Mouse (Mus musculus) intestine, embryonic 15.5 days (tissue): ENCODE data around the gene Ankrd55. TPM values are rescaled to one million over a fixed set of nuclear protein-coding genes. Genes with fewer than 3 reads are reported as not detected.

Experiments used
- ATAC-seq: fragments of 200-750 bp; cut with Nextera tagmentation; 2 replicates; pipeline ENCODE4 v1.8.0; 2017; ENCODE audit warnings: moderate TSS enrichment, moderate library complexity
- H3K27ac ChIP-seq: fragments of 300-500 bp; sonication (generic); 2 replicates; pipeline ENCODE4 v1.5.1; 2015; ENCODE audit warnings: mild to moderate bottlenecking, inconsistent platforms
- H3K27me3 ChIP-seq: fragments of 300-500 bp; sonication (generic); replicated peaks from 2 replicates; pipeline ENCODE4 v1.6.1; 2015; ENCODE audit warnings: inconsistent platforms
- H3K36me3 ChIP-seq: fragments of 300-500 bp; sonication (generic); 2 replicates; pipeline ENCODE4 v1.6.1; 2015; ENCODE audit warnings: inconsistent platforms
- H3K4me1 ChIP-seq: fragments of 300-500 bp; sonication (generic); replicated peaks from 2 replicates; pipeline ENCODE4 v1.6.1; 2015; ENCODE audit warnings: inconsistent platforms
- H3K4me2 ChIP-seq: fragments of 300-500 bp; sonication (generic); replicated peaks from 2 replicates; pipeline ENCODE4 v1.6.1; 2015; ENCODE audit warnings: mild to moderate bottlenecking, inconsistent platforms
- H3K4me3 ChIP-seq: fragments of 300-500 bp; sonication (generic); replicated peaks from 2 replicates; pipeline ENCODE4 v1.5.1; 2015; ENCODE audit warnings: inconsistent platforms
- H3K9ac ChIP-seq: fragments of 300-500 bp; sonication (generic); 2 replicates; pipeline ENCODE4 v1.6.1; 2015; ENCODE audit warnings: inconsistent platforms
- H3K9me3 ChIP-seq: fragments of 300-500 bp; sonication (generic); 2 replicates; pipeline ENCODE4 v1.6.1; 2016; ENCODE audit warnings: inconsistent platforms
- WGBS: fragments of 180-500 bp; shearing (Covaris S2); methylation state at CpG from one replicate; pipeline ENCODE4 v1.1.7; 2015; 5-methylcytosine and 5-hydroxymethylcytosine counted together
- polyA plus RNA-seq: library from polyadenylated mRNA; unstranded; fragments of >200 nt; fragmentation: Nextera tagmentation; extraction: Ambion mirVana; gene quantifications from 2 replicates; pipeline ENCODE4 v1.2.1, GENCODE M21; 2015

Ankrd55 gene
- polyA plus RNA-seq, 1 experiment from 2014 or later = 0.21 TPM

DNA sequence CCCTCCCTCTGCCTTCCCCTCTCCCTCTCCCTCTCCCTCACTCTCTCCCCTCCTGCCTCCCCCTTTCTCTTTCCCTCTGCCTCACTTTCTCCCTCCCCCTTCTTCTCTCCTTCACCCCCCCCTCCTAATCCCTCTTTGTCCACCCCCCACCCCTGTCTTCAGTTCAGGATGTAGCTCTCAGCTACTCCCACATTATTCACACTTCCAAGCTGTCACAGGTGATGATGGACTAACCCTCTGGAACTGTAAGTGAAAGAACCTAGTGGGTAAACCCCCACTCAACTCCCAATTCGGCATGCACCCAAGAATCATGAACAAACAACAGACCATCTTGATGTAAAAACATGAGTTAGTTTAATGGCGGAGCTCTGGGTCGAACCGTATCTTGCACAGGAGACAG, 122.2 kb downstream of the Ankrd55 start:
- H3K9me3 ChIP-seq = no peaks in the 10 kb centered on the region
- no peaks in the 10 kb centered on the region for H3K36me3 ChIP-seq
- no peak overlapping the region for H3K27ac ChIP-seq
- no peak overlapping the region for H3K4me2 ChIP-seq
- H3K9ac ChIP-seq = no peak overlapping the region
- ATAC-seq = no peak
- H3K4me3 ChIP-seq = no peak overlapping the region
- no peaks in the 10 kb centered on the region for H3K27me3 ChIP-seq
- WGBS = 95% methylated on average over 4 of the region's 4 CpGs
- H3K4me1 ChIP-seq = no peaks in the 10 kb centered on the region

DNA sequence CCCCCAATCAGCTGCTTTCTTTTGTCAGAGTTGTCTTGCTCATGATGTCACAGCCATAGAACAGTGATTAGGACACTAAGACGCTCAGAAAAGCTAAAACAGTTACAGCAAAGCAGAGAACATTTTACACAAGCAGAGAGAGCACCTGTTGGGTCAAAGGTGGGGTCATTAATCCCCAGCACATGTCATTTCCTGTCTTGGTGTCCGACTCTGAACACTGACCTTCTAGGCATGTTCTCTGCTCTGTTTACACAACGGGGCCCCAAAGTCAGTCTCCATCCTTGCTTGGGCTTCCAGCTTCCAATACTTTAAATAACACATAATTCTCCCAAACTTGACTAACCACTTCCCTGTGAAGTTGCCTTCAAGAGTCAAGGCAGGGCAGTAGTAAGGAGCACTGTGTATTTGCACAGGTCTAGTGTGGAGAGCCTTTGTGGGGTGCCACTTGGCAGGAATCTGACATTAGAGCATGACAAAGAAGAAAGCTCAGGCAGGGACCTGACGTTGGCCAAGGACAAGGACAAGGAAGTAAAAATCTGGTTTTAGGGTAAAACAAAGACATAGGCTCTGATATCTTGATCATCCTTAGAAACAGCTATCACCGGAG, 123.1 kb downstream of the Ankrd55 start:
- Histone ChIP-seq H3K9ac (no peak overlapping the region), H3K9me3 (no peaks in the 10 kb centered on the region), H3K4me2 (no peak overlapping the region), H3K36me3 (no peaks in the 10 kb centered on the region), H3K4me3 (no peak overlapping the region), H3K27ac (no peak overlapping the region), H3K27me3 (no peaks in the 10 kb centered on the region), H3K4me1 (peaks cover under 1% of the 10 kb centered on the region; the same call in 1 of the 2 replicates)
- 49% methylated on average over 5 of the region's 5 CpGs for WGBS
- ATAC-seq = no peak

DNA sequence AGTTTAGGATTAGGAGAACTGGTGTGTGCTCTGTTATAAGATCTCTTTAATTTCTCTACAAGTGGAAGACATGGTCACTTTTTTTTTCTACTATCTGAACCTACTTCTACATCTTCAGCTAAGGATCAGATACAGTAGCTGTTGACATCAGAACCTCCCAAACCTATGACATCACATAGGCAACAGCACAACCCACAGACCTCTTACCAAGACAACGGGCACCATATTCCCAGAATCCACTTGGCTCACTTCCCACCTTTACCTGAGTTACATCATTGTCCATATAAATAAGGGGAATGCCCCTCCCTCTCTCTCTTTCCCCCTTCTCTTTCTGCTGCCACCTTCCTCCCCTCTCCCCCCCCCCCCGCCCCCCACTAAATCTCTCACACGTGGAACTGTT, 124.0 kb downstream of the Ankrd55 start:
- Histone ChIP-seq H3K4me2 (no peak overlapping the region), H3K4me1 (peaks cover 6% of the 10 kb centered on the region; the same call in 1 of the 2 replicates), H3K9me3 (no peaks in the 10 kb centered on the region), H3K36me3 (no peaks in the 10 kb centered on the region), H3K9ac (no peak overlapping the region), H3K27me3 (no peaks in the 10 kb centered on the region), H3K27ac (no peak overlapping the region), H3K4me3 (no peak overlapping the region)
- WGBS = 82% methylated on average over 3 of the region's 3 CpGs
- no peak for ATAC-seq

DNA sequence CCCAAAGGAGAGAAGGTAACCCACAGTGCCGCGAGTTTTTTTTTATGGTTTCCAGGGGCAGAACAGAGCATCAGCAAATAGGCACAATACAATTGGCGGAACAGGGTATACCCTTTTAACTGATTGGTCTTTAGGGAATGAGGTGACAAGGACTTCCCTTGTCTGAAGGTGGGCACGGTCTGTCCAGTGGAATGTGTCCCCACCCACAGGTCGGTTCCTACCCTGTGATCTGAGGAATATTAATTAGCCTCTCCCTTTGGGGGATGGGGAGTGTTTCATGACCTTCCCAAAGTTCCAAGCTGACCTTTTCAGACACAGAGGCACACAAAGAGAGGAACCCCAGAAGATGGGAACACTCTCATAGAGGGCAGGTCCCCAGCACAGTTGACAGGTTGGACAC, 124.6 kb downstream of the Ankrd55 start:
- WGBS = 85% methylated on average over 5 of the region's 5 CpGs
- H3K4me1 ChIP-seq = peaks cover 6% of the 10 kb centered on the region; the same call in 1 of the 2 replicates
- H3K27me3 ChIP-seq = no peaks in the 10 kb centered on the region
- no peak for ATAC-seq
- no peak overlapping the region for H3K4me2 ChIP-seq
- no peak overlapping the region for H3K4me3 ChIP-seq
- H3K9ac ChIP-seq = no peak overlapping the region
- no peak overlapping the region for H3K27ac ChIP-seq
- no peaks in the 10 kb centered on the region for H3K9me3 ChIP-seq
- H3K36me3 ChIP-seq = no peaks in the 10 kb centered on the region

DNA sequence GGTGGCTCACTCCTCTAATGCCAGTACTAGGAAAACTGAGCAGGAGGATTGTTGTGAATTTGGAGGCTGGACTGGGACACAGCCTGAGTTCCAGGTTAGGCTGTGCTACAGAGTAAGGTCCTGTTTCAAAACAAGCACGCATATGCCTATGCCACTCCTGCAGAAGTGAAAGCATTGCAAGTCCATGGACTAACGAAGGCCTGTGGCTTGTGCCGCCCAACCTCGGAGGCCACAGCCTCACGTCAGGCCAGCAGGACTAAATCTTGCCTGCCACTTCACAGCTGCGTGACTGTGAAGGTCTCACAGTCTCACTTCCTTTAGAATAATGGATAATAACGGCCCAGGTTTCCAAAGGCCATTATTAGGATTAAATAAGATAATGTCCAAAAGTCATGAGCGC, 125.4 kb downstream of the Ankrd55 start:
- Histone ChIP-seq H3K9me3 (no peaks in the 10 kb centered on the region), H3K27me3 (no peaks in the 10 kb centered on the region), H3K27ac (no peak overlapping the region), H3K36me3 (no peaks in the 10 kb centered on the region), H3K9ac (no peak overlapping the region), H3K4me1 (peaks cover 6% of the 10 kb centered on the region; the same call in 1 of the 2 replicates), H3K4me3 (no peak overlapping the region), H3K4me2 (no peak overlapping the region)
- 87% methylated on average over 8 of the region's 8 CpGs for WGBS
- ATAC-seq = no peak

DNA sequence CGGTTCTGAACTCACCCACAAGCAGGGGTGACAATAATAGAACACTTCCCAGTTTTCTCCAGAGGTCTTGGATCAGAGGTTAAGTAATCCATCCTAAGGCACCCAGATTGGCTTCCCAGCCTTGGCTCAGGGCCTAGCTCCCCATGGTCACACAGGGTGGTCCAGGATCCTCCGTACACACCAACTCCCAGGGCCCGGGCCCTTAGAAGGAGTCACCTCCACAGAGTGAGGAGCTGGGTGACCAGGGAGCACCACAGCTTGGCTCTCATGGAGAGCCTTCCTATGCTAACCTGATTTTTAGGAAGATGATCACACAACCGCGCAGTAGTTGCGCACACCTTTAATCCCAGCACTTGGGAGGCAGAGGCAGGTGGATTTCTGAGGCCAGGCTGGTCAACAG, 127.6 kb downstream of the Ankrd55 start:
- ATAC-seq = no peak
- no peak overlapping the region for H3K4me2 ChIP-seq
- peaks cover 6% of the 10 kb centered on the region; the same call in 1 of the 2 replicates for H3K4me1 ChIP-seq
- no peak overlapping the region for H3K27ac ChIP-seq
- 81% methylated on average over 6 of the region's 6 CpGs for WGBS
- H3K9me3 ChIP-seq = no peaks in the 10 kb centered on the region
- no peak overlapping the region for H3K9ac ChIP-seq
- no peak overlapping the region for H3K4me3 ChIP-seq
- H3K36me3 ChIP-seq = no peaks in the 10 kb centered on the region
- H3K27me3 ChIP-seq = no peaks in the 10 kb centered on the region

DNA sequence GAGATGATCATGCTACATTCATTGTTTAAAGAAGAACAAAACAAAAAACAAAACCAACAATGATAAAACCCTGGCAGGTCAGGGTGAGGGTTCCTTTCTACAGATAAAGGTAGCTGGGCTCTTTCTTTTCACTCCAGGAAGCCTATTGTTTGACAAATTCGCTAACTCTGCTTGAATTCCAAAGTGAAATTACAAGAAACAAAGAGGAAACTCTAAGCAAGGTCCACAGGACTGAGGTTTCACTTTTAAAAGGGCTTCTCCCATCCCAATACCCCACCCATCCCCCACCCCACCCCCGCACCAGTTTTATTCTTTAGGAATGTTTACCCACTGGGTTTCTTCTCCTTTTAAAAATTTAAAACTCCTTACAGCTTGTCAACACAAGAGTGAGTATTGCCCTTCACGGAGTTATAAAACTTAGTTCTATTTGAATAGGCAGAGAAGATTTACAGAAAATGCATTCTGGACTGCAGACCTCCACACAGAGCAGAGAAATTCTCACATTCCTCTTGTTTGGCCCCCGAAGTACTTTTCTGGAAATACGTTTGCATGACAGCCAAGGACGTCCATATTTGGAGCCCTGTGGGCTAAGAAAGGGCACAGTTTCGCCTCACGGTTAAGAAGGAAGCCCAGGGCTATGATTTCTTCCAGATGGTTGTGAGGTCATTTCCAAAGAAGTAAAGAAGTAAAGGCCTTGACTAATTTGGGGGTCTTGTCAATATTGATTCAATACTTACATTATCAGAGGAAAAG, 128.3 kb downstream of the Ankrd55 start:
- H3K27ac ChIP-seq = 0 out of 2 replicates have a peak overlapping the region, but pooled peaks have one; percentile 1
- no peaks in the 10 kb centered on the region for H3K36me3 ChIP-seq
- H3K9ac ChIP-seq = no peak overlapping the region
- peak overlapping the region; percentile 28; the same call in 1 of the 2 replicates for H3K4me2 ChIP-seq
- ATAC-seq = no peak; the same call in 1 of the 2 replicates
- no peaks in the 10 kb centered on the region for H3K9me3 ChIP-seq
- WGBS = 12% methylated on average over 8 of the region's 8 CpGs
- H3K27me3 ChIP-seq = no peaks in the 10 kb centered on the region
- no peak overlapping the region for H3K4me3 ChIP-seq
- H3K4me1 ChIP-seq = peaks cover 6% of the 10 kb centered on the region; the same call in 1 of the 2 replicates

DNA sequence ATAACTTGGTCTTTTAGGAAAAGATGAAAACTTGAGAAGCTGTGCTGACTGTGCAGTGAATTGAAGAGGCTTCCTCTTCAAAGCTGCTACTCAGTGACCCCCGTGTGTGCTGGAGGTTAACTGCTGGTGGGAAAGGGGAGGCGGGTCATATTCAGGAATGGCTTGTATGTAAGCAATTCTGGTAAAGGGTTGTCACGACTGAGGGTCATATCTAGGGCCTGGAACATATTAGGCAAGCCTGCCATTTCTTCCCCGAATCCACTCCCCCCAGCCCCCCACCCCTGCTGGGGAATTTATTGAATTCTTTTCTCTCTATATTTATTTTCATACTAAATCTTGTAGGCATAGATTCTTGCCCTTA, 128.9 kb downstream of the Ankrd55 start:
- ATAC-seq = no peak
- Histone ChIP-seq H3K9me3 (no peaks in the 10 kb centered on the region), H3K27ac (no peak overlapping the region), H3K4me1 (peaks cover 6% of the 10 kb centered on the region; the same call in 1 of the 2 replicates), H3K36me3 (no peaks in the 10 kb centered on the region), H3K4me2 (no peak overlapping the region), H3K9ac (no peak overlapping the region), H3K4me3 (no peak overlapping the region), H3K27me3 (no peaks in the 10 kb centered on the region)
- 17% methylated on average over 4 of the region's 4 CpGs for WGBS

DNA sequence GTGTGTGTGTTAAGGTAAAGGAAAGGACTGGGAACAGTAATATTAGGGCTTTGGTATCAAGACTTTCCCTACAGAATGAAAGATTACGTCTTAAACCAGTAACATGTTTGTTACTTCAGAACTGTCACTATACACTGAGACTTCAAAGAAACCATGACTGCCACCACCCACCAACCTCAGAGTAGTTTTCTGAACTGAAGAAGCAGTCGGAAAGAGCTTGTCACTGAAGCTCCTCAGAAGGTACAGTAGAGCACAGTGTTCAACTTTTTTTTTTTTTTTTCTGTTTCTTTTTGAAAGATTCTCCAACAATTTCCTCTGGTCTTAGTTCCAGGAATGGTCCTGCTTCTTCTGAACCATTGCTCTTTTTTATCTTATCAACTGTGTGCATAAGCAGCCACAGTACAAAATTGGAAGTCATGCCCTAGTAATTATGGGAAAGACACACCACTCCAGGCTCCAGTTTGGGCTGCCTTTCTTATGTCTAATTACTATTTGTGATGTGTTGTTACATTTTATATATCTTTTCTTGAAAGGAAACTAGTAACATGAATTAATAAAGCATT, 129.7 kb downstream of the Ankrd55 start:
- Histone ChIP-seq H3K4me1 (peaks cover 6% of the 10 kb centered on the region; the same call in 1 of the 2 replicates), H3K27me3 (no peaks in the 10 kb centered on the region), H3K9me3 (no peaks in the 10 kb centered on the region), H3K9ac (no peak overlapping the region), H3K4me2 (no peak overlapping the region), H3K27ac (no peak overlapping the region), H3K36me3 (no peaks in the 10 kb centered on the region), H3K4me3 (no peak overlapping the region)
- WGBS = 82% methylated on average over 2 of the region's 2 CpGs
- no peak for ATAC-seq

DNA sequence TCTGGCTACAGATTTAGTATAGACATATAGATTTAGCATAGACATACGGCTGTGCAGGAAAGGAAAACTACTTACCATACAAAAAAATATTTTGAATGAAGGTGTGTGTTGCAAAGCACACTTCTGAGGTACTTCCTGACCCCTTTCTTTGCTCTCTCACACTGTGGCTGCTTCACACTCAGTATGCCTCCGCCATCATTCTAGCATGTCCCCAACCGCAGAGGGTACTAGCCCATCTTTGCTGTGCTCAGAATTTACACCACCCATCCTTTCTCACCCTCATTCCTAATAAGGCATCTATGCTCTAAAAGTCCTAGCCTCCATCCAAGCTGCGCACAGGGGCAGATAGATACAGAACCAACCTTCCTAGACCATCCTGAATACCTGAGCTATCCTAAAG, 130.3 kb downstream of the Ankrd55 start:
- no peak for ATAC-seq
- no peak overlapping the region for H3K4me3 ChIP-seq
- H3K4me1 ChIP-seq = peaks cover 6% of the 10 kb centered on the region; the same call in 1 of the 2 replicates
- no peaks in the 10 kb centered on the region for H3K9me3 ChIP-seq
- no peaks in the 10 kb centered on the region for H3K36me3 ChIP-seq
- whole genome bisulfite sequencing = 86% methylated on average over 4 of the region's 4 CpGs
- no peak overlapping the region for H3K9ac ChIP-seq
- H3K27me3 ChIP-seq = no peaks in the 10 kb centered on the region
- H3K4me2 ChIP-seq = no peak overlapping the region
- no peak overlapping the region for H3K27ac ChIP-seq

DNA sequence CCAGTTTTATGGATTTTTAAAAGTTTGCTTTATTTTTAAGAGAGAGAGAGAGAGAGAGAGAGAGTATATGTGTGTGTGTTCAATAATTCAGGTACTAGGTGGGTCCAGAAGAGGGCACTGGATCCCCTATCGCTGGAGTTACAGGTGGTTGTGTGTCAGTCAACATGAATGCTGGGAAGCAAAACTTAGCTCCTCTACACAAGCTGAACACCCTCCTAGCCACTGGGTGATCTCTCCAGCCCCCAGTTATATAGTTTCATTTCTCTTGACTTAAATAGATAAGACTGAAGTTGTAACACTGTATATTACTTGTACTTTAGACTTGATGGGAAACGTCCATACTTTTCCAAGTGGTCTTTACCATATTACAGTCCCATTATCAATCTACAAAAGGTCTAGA, 136.0 kb downstream of the Ankrd55 start:
- Histone ChIP-seq H3K4me3 (no peak overlapping the region), H3K27ac (no peak overlapping the region), H3K4me2 (no peak overlapping the region), H3K36me3 (no peaks in the 10 kb centered on the region), H3K27me3 (no peaks in the 10 kb centered on the region), H3K4me1 (0 out of 2 replicates have a peak, but pooled peaks cover 3% of the 10 kb centered on the region), H3K9me3 (no peaks in the 10 kb centered on the region), H3K9ac (no peak overlapping the region)
- WGBS = 75% methylated on average over 2 of the region's 2 CpGs
- no peak; the same call in 1 of the 2 replicates for ATAC-seq

DNA sequence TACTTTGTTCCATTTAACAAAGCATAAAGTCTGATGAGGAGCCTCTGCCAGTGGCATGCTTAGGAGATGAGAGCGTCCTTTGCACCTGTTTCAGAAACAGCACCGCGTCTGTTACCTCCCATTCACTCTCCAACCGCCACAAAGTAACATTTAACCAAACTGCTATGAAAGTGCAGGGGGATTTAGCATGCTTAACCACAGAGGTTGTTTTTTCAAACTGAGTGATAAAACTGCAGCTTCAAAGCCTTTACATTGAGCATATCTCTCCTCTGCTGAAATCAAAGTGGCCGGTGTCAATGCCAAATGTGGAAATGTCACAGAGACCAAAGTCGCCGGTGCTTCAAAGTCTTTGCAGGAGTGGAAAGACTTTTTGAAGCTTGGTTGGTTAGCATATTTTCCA, 136.4 kb downstream of the Ankrd55 start:
- Histone ChIP-seq H3K36me3 (no peaks in the 10 kb centered on the region), H3K9ac (no peak overlapping the region), H3K4me3 (no peak overlapping the region), H3K4me1 (0 out of 2 replicates have a peak, but pooled peaks cover 3% of the 10 kb centered on the region), H3K4me2 (no peak overlapping the region), H3K27me3 (no peaks in the 10 kb centered on the region), H3K27ac (no peak overlapping the region), H3K9me3 (no peaks in the 10 kb centered on the region)
- WGBS = 66% methylated on average over 7 of the region's 7 CpGs
- ATAC-seq = no peak; the same call in 1 of the 2 replicates
